Mouse (Mus musculus) ovary, postnatal 10 days (tissue): ENCODE results near the gene Cdk10.
"Not testable (repeated sequence)": the region's sequence is repeated elsewhere in the genome, so short reads cannot be mapped to it uniquely, and the experiment has no call there.

Source experiments
- DNase-seq: peaks from one replicate; pipeline ENCODE4 v3.0.0; 2022; ENCODE audit warnings: low spot score

Gene Cdk10

DNA sequence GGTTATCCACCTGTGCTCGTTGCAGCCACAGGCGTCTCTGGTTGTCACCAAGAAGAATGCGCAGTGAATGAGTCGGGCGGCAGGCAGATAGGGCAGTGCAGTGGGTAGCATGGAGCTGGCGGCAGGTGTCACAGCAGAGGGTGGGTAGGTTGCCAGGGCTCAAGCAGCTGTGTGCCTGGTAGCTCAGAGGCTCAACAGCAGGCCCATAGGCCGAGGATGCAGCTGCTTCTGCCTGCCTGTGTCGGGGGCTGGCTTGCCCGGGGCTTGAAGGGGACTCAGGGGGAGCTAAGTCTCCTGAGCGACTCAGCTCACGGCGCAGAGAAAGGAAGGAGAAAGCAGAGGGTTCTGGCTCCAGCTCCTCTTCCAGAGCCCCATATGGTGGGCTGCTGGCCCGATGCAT is 8.7 kb downstream of the Cdk10 start:
- no peak for DNase-seq

DNA sequence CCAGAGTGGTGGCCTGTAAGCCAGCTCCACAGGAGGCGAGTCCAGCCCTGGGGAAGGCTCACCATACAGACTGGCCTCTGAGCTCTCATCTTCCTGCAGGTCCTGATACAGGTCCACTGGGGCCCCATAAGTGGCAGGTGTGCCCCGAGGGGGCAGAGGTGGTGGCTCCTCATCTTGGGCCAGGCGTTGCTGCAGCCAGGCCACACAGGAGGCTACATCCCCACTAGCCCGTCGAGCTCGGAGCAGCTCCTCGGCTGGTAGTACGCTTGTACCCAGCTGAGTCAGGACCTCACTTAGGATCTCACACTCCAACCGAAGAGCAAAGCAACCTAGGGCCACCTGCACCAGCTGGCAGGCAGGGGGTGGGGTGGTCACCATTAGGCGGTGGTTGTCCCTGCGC is 9.1 kb downstream of the Cdk10 start:
- DNase-seq = no peak

- DNase-seq = no peak
Observed at GRCm38 (mm10) chr8:123234918-123235519, 10.4 kb downstream of the Cdk10 start.

DNA sequence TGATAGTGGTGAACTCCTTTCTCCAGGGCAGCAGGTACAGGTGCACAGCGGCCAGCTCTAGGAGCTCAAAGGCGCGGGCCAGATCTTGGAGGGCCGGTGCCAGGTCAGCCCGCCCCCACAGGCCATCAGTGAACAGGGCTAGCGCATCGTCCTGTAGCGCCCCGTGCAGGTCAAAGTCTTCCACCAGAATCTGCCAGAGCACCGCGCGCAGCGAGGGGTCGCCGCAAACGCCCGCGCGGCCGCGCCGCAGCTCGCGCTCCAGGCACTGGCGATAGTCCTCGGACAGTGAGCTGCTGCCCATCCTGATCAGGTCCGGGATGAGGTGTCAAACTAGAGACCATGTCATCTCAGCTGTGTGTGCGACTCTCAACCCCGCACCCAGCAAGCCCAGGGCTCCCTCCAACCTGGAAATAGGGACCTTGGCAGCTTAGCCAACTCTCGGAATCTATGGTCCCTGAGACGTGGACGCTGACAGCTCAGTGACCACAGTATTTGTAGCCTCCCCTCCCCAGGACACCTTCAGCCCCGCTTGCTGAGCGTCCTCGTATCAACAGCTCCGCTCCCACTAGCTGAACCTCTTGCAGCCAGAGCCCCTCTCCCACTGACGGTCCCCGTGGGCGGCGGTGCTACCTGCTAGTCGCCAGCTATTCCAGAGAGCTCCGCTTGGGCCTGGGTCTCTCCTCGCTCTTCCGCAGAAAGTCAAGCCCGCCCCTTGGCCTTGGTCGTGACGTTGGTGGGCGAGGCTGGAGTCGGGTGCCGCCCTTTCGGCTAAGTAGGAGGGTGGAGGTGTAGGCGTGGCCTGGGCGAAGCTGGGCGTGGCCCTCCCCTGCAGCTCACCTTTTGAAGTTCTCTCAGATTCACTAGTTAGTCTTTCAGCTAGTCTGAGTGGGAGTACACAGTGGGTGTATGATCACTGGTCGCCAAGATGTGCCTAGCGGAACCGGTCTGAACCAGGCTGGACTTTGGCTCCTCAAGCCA is 11.2 kb downstream of the Cdk10 start, which contains the start of gene Spata2l:
Spata2l (minus strand) TSS at position 714 of the 978 bp plus-strand sequence.
- peak; percentile 44 for DNase-seq

GRCm38 (mm10) chr8:123239398-123239797 is 14.8 kb downstream of the Cdk10 start:
- no peak for DNase-seq

- no peak for DNase-seq
Observed at GRCm38 (mm10) chr8:123242107-123242923, 17.7 kb downstream of the Cdk10 start.

DNA sequence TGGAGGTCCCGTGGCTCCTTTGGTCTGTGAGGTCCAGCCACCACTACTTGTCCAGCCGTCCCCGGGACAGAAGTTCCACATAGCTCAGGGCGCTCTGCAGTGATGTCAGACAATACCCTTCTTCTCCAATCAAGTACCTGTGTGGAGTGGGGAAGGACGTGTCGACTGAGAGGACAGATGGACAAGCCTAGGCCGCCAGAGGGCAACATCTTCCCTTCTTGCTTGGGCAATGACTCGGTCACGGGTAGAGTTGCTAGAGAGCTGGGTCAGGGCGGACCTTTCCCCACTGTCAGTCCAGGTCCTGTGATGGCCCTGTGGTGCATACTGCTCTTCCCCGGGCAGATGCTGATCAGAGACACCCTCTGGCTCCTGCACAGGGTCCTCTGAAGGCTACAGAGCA is 18.4 kb downstream of the Cdk10 start:
- DNase-seq = no peak

- no peak for DNase-seq
Observed at GRCm38 (mm10) chr8:123244382-123244781, 19.7 kb downstream of the Cdk10 start.

DNA sequence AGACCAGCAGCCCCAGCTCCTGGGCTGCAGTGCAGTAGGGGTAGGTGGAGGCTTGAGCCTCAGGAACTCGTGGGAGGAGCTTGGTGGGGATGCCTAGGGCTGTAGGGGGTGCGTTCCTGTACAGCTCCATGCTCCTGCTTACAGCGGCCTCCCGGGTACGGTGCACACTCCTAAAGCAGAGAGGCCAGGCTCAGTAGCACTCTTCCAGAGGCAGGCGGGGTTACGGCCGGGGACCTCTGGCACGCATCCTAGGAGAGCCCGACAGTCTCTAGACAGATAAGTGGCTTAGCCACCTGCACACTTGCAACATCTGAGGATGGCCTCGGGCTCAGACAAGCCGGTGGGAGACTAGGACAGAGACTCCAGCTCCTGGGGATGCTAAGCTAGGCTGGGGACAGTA is 20.9 kb downstream of the Cdk10 start:
- no peak for DNase-seq

DNA sequence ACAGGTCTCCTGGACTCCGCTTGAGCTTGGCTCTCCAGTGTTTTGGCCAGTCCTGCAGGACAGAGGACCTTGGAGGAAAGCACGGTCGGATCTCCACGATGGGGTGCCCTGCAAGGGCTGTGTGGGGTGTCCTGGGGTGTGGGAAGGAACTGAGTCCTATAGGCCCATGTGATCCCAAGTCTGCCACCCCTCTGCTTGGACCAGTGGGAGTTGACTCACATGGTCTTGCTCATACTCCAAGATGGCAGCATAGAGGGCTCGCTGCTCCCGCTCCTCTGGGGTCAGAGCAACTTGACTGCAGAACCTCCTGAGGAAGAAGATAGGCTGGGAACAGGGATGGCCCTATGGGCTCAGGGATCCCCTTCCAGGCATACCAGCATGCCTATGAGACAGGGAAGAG is 23.1 kb downstream of the Cdk10 start:
- DNase-seq = no peak

DNA sequence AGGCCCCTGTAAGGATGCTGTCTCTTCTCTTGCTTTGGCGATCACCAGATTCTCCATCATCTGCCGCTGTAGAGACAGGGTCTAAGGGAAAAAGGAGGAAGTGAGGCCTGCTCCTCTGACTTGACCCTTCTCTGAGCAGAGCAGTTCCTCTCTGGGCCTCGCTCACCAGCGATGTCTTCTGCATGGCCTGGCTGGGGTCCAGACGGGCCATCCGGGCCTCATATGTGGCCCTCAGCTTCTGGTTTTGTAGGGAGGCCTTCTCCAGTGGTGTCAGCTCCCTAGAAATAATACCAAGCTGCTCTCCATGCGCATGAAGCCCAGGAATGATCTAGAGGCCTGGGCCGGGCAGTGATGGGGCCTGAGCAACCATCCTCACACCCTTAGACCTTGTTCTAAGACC is 24.0 kb downstream of the Cdk10 start:
- DNase-seq = no peak

DNA sequence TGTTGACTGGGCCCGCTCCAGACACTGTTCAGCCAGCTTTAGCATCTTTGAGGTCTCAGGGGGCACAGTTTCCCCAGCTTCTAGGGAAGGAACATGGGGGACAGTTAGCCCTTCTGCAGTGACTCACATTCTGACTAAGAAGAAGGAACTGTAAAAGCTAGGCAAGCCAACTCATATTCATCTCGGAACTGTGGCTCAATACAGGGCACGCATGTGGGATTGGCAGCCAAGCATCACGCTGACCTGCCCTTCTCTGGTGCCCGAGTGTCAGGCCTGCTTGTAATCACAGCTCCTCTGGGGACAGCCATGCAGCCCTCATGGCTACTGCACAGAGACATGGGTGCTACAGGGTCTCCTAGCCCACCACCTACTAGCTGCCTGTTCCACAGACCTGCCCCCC is 26.3 kb downstream of the Cdk10 start:
- no peak for DNase-seq

- no peak for DNase-seq
Observed at GRCm38 (mm10) chr8:123252925-123253324, 28.3 kb downstream of the Cdk10 start.

DNA sequence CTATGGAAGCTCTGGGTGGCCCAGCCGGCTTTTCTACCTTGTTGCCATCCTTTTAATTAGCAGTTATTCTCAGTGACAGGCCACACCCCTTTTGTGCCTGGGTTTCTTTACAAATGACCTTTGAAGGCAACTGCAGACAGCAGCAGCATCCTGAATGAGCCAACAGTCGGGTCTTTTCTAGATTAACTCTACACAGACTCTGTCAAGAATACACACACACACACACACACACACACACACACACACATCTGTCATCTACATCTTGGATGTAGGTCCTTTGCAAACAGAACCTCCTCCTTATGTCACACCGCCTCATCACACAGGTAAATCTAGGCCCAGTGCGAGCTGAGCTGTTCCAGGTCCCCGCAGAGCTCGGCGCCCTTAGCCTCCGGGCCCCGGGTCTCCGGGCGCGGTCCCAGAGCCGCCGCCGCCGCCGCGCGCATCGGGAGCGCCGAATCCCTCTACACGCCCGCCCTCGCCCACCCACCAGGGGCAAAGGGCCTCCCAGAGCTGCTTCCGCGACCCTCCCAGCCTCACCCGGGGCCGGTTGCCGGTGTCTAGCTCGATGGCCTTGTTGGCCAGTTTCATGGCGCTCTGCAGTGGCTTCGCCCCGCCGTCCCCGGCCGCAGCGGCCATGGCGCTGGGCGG is 28.9 kb downstream of the Cdk10 start:
- DNase-seq = no peak

- DNase-seq = peak; percentile 84
Observed at GRCm38 (mm10) chr8:123254099-123254885, 29.6 kb downstream of the Cdk10 start, which contains the start of the genes Zfp276 and Vps9d1. TSS of gene Zfp276 (plus strand) at chr8:123254195. TSS of gene Vps9d1 (minus strand) at chr8:123254348.

DNA sequence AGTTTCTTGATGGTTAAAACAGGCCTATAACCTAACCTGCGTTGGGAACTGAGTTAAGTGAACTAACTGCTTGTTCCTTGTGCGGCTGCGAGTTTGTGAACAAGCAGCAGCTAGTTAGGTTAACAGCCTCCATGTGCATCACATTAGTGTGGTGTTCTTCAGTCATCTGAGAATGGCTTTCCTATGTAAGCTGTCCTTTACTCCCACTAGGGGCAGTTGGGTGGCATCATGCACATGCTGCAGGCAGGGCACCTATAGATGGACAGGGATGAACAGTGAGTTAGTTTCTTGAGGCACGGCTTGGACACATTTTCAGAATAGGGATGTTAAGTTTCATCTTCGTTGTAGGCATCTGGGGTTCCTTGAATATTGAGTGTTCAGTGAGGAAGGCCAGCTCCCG is 30.5 kb downstream of the Cdk10 start:
- DNase-seq = no peak

GRCm38 (mm10) chr8:123257114-123257513 is 32.5 kb downstream of the Cdk10 start:
- no peak for DNase-seq

DNA sequence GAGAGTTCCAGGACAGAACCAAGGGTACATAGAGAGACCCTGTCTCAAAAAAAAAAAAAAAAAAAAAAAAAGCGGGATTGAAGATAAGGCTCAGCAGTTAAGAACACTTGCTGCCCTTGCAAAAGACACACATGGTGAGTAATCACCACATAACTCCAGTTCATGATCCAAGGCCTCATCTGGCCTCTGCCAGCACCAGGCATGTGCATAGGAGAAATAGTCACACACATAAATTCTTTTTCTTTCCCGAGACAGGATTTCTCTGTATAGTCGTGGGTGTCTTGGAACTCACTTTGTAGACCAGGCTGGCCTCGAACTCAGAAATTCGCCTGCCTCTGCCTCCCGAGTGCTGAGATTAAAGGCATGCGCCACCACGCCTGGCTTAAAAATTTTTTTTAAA is 33.0 kb downstream of the Cdk10 start:
- DNase-seq = not testable (repeated sequence)

DNA sequence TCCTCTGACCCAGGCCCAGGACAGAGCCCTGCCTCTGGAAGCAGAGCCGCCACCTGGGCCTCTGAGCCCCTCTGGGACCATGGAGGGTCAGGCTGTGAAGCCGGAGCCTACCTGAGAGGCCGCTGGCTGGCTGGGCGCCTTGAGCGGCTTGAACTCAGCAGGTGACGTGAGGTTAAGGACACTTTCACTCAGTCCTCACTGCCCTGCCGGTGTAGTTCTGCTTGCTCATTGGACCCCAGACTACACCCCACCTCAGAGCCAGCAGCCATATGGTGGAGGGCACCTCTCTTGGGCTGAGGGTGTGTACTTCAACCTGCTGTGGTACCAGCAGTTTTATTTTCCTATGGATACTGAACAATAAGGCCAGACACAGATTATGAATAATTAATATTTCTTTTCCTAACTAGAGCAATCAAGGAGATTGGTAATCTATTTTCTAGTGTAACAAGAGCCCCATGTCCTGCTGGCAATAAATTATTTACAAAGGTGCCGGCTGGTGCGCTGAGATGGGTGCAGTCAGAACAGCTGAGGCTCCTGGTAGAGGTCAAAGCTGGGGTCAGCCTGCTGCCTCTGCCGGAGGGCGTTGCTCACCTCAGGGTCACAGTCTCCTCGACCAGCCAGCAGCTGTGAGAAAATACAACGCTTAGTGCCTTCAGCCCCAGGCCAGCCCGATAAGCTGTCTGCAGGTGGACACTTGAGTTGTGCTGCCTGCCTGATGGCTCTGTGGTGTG is 43.4 kb downstream of the Cdk10 start:
- DNase-seq = no peak

DNA sequence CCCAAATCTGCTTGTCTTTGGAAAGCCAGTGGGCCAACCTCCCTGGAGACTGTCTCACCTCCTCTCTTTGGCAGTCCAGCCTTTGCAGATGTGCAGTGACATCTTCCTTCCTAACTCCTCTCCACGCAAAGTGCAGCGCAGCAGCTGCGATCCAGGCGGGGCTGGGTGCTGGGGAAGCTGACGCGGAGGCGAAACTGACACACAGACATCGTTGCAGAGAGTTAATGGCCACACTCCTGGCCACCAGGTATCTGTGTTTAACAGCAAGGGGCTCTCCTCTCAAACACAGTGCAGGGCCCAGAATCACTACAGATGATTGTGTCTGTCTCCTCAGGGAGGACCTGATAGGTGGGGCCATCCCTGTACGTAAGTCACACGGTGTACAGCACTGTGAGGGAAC is 46.5 kb downstream of the Cdk10 start:
- no peak for DNase-seq
